9 mouse cellular contexts compared by ENCODE assay signal in the genomic region with DNA sequence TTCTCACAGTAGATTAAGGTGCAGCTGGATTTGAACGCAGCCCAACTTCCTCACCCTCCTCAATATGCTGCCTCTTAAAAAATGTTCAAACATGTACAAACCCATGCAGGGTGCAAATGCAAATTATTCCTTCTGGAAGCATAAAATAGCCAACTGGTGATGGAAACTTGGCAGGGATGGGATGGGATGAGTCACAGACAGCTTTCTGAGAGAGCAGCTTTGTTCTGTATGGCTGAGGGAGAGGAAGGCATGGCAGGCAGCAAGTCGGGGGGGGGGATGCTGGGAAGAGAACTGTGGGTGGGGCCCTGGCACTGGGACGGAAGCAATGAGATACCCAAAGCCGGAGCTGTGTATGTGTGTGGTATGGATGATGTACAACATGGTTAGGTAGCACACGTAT.
A peak's percentile ranks its signal among the peaks of the same experiment; 100 is the strongest.
DNase-seq lines count a peak whose midpoint lies in the region; ATAC-seq lines count a peak whose summit lies in the region.
"Had no signal": no experiment of that assay in that cellular context is flagged by ENCODE, and none has a peak within 500 bp of the region (broad histone marks: within the 10 kb centered on the region; RNA-seq: fewer than 3 reads in every experiment).

No protein-coding gene starts in this region.

- no peak for DNase-seq in neural tube, embryonic 10.5 days (ENCODE audit: extremely low spot score, low spot score)
- peak; percentile 40 to 49 for DNase-seq in cerebellum, postnatal 36 days
- peak; percentile 39 for DNase-seq in heart, postnatal 4 days
- DNase-seq in lung, postnatal 25 days (ENCODE audit: low spot score) = peak; percentile 15
- no peak for DNase-seq in kidney, postnatal 36 days
- no peak for DNase-seq in embryo, embryonic 10.5 days (ENCODE audit: low spot score)
- DNase-seq in embryo, embryonic 9.5 days (ENCODE audit: extremely low spot score) = no peak

- no peak overlapping the region for H3K4me3 ChIP-seq in neural tube, embryonic 13.5 days
- H3K4me3 ChIP-seq: myocyte had no signal

- no peak overlapping the region for H3K9ac ChIP-seq in neural tube, embryonic 13.5 days

- H3K9me3 ChIP-seq in neural tube, embryonic 13.5 days = no peaks in the 10 kb centered on the region

- ATAC-seq in neural tube, embryonic 13.5 days (ENCODE audit: low read depth) = peak; percentile 23; the same call in 1 of the 2 replicates

- no peak overlapping the region for H3K4me2 ChIP-seq in neural tube, embryonic 13.5 days

- no peaks in the 10 kb centered on the region for H3K4me1 ChIP-seq in neural tube, embryonic 13.5 days (replicated peaks)

- WGBS in neural tube, embryonic 13.5 days = 80% methylated on average over 5 of the region's 5 CpGs

- no peak overlapping the region for H3K27ac ChIP-seq in neural tube, embryonic 13.5 days (replicated peaks)

- H3K36me3 ChIP-seq in neural tube, embryonic 13.5 days = no peaks in the 10 kb centered on the region

- H3K27me3 ChIP-seq in neural tube, embryonic 13.5 days = no peaks in the 10 kb centered on the region

Comparison
In these comparisons a context has a peak if more than half of its experiments do, and no peak if none do; other contexts are left out.
1. DNase-seq: peak in cerebellum, postnatal 36 days (2 of 2), heart, postnatal 4 days (single experiment) and lung, postnatal 25 days (single experiment); none in neural tube, embryonic 10.5 days (single experiment), kidney, postnatal 36 days (0 of 2), embryo, embryonic 10.5 days (single experiment) and embryo, embryonic 9.5 days (single experiment).